Mouse (Mus musculus) heart, embryonic 12.5 days (tissue): ENCODE results near the gene Gm42906. TPM values are rescaled to one million over a fixed set of nuclear protein-coding genes. Genes with fewer than 3 reads are reported as not detected.
A peak's percentile ranks its signal among the peaks of the same experiment; 100 is the strongest.

Experiments used
- ATAC-seq: fragments of 200-750 bp; cut with Nextera tagmentation; 2 replicates; pipeline ENCODE4 v1.8.0; 2017; ENCODE audit warnings: moderate TSS enrichment, moderate library complexity; ENCODE audit not compliant: insufficient number of reproducible peaks, low FRiP score
- H3K27ac ChIP-seq: fragments of 300-500 bp; sonication (generic); 2 replicates; pipeline ENCODE4 v1.5.1; 2016; ENCODE audit warnings: mild to moderate bottlenecking, moderate library complexity; ENCODE audit not compliant: poor library complexity, severe bottlenecking
- H3K27me3 ChIP-seq: fragments of 300-500 bp; sonication (generic); replicated peaks from 2 replicates; pipeline ENCODE4 v1.6.1; 2016; ENCODE audit warnings: mild to moderate bottlenecking, moderate library complexity
- H3K36me3 ChIP-seq: fragments of 300-500 bp; sonication (generic); 2 replicates; pipeline ENCODE4 v1.6.1; 2016; ENCODE audit warnings: mild to moderate bottlenecking, moderate library complexity
- H3K4me1 ChIP-seq: fragments of 300-500 bp; sonication (generic); replicated peaks from 2 replicates; pipeline ENCODE4 v1.6.1; 2016; ENCODE audit warnings: mild to moderate bottlenecking
- H3K4me2 ChIP-seq: fragments of 300-500 bp; sonication (generic); 2 replicates; pipeline ENCODE4 v1.6.1; 2016; ENCODE audit warnings: mild to moderate bottlenecking, moderate library complexity
- H3K4me3 ChIP-seq: fragments of 300-500 bp; sonication (generic); 2 replicates; pipeline ENCODE4 v1.5.1; 2016; ENCODE audit warnings: mild to moderate bottlenecking
- H3K9ac ChIP-seq: fragments of 300-500 bp; sonication (generic); 2 replicates; pipeline ENCODE4 v1.6.1; 2016; ENCODE audit warnings: mild to moderate bottlenecking, moderate library complexity
- H3K9me3 ChIP-seq: fragments of 300-500 bp; sonication (generic); replicated peaks from 2 replicates; pipeline ENCODE4 v1.6.1; 2016; ENCODE audit warnings: mild to moderate bottlenecking, moderate library complexity
- WGBS: fragments of 180-500 bp; shearing (Covaris S2); methylation state at CpG from one replicate; pipeline ENCODE4 v1.1.7; 2016; 5-methylcytosine and 5-hydroxymethylcytosine counted together
- polyA plus RNA-seq: library from polyadenylated mRNA; unstranded; fragments of >200 nt; fragmentation: Nextera tagmentation; extraction: Ambion mirVana; gene quantifications from 2 replicates; pipeline ENCODE4 v1.2.1, GENCODE M21; 2016

Gm42906 gene
- polyA plus RNA-seq = not detected in 2 replicates

GRCm38 (mm10) chr5:151428113-151428756 is at the start of gene Gm42906:
Gm42906 (minus strand) TSS chr5:151428163.
- H3K27ac ChIP-seq = no peak within 1 kb of the TSS
- WGBS = 29% methylated on average over 3 of the region's 3 CpGs

GRCm38 (mm10) chr5:151445695-151446094 is 17.7 kb upstream of the Gm42906 start:
- no peaks in the 10 kb centered on the region for H3K36me3 ChIP-seq
- no peak overlapping the region for H3K4me3 ChIP-seq

More at GRCm38 (mm10) chr5:151428113-151428756, at the start of gene Gm42906:
- no peak within 1 kb of the TSS for H3K4me2 ChIP-seq
- no peaks in the 10 kb centered on the region for H3K27me3 ChIP-seq
- H3K9ac ChIP-seq = no peak within 1 kb of the TSS
- ATAC-seq = no peak
- no peak within 1 kb of the TSS for H3K4me3 ChIP-seq
- peaks cover 10% of the 10 kb centered on the region for H3K4me1 ChIP-seq
- no peaks in the 10 kb centered on the region for H3K36me3 ChIP-seq
- H3K9me3 ChIP-seq = no peaks in the 10 kb centered on the region

GRCm38 (mm10) chr5:151435106-151435505 is 7.1 kb upstream of the Gm42906 start:
- Histone ChIP-seq H3K9me3 (no peaks in the 10 kb centered on the region), H3K36me3 (no peaks in the 10 kb centered on the region)
- ATAC-seq = no peak

More at GRCm38 (mm10) chr5:151445695-151446094, 17.7 kb upstream of the Gm42906 start:
- ATAC-seq = no peak
- Histone ChIP-seq H3K9ac (no peak overlapping the region), H3K4me1 (no peaks in the 10 kb centered on the region), H3K4me2 (no peak overlapping the region), H3K27me3 (no peaks in the 10 kb centered on the region), H3K27ac (no peak overlapping the region), H3K9me3 (no peaks in the 10 kb centered on the region)

GRCm38 (mm10) chr5:151426466-151426865 is 1.5 kb downstream of the Gm42906 start:
- no peaks in the 10 kb centered on the region for H3K9me3 ChIP-seq
- no peak for ATAC-seq
- WGBS = 46% methylated on average over 3 of the region's 3 CpGs

More at GRCm38 (mm10) chr5:151435106-151435505, 7.1 kb upstream of the Gm42906 start:
- Histone ChIP-seq H3K4me1 (no peaks in the 10 kb centered on the region), H3K9ac (no peak overlapping the region), H3K27ac (no peak overlapping the region), H3K27me3 (no peaks in the 10 kb centered on the region), H3K4me3 (no peak overlapping the region), H3K4me2 (no peak overlapping the region)

GRCm38 (mm10) chr5:151422692-151423091 is 5.3 kb downstream of the Gm42906 start:
- Histone ChIP-seq H3K4me2 (no peak overlapping the region), H3K36me3 (no peaks in the 10 kb centered on the region), H3K4me1 (peaks cover 18% of the 10 kb centered on the region), H3K4me3 (no peak overlapping the region), H3K9me3 (no peaks in the 10 kb centered on the region), H3K27ac (no peak overlapping the region), H3K27me3 (no peaks in the 10 kb centered on the region), H3K9ac (no peak overlapping the region)
- WGBS = 84% methylated on average over 6 of the region's 6 CpGs
- ATAC-seq = no peak

More at GRCm38 (mm10) chr5:151426466-151426865, 1.5 kb downstream of the Gm42906 start:
- H3K4me3 ChIP-seq = no peak overlapping the region
- no peaks in the 10 kb centered on the region for H3K27me3 ChIP-seq
- no peaks in the 10 kb centered on the region for H3K36me3 ChIP-seq
- no peak overlapping the region for H3K27ac ChIP-seq
- no peak overlapping the region for H3K4me2 ChIP-seq
- peaks cover 18% of the 10 kb centered on the region for H3K4me1 ChIP-seq
- no peak overlapping the region for H3K9ac ChIP-seq

- no peak overlapping the region for H3K4me2 ChIP-seq
- no peaks in the 10 kb centered on the region for H3K27me3 ChIP-seq
- no peak overlapping the region for H3K4me3 ChIP-seq
- no peaks in the 10 kb centered on the region for H3K9me3 ChIP-seq
- 41% methylated on average over 7 of the region's 7 CpGs for WGBS
- H3K36me3 ChIP-seq = no peaks in the 10 kb centered on the region
- peaks cover 12% of the 10 kb centered on the region for H3K4me1 ChIP-seq
- H3K9ac ChIP-seq = no peak overlapping the region
- H3K27ac ChIP-seq = no peak overlapping the region
- ATAC-seq = no peak
Measured at GRCm38 (mm10) chr5:151421859-151422258, 6.1 kb downstream of the Gm42906 start.

- H3K4me3 ChIP-seq = no peak overlapping the region
- ATAC-seq = peak; percentile 49; the same call in 1 of the 2 replicates
- no peaks in the 10 kb centered on the region for H3K9me3 ChIP-seq
- WGBS = 56% methylated on average over 2 of the region's 2 CpGs
- H3K27ac ChIP-seq = no peak overlapping the region
- no peak overlapping the region for H3K9ac ChIP-seq
- no peaks in the 10 kb centered on the region for H3K27me3 ChIP-seq
- peaks cover 10% of the 10 kb centered on the region for H3K4me1 ChIP-seq
- no peaks in the 10 kb centered on the region for H3K36me3 ChIP-seq
- H3K4me2 ChIP-seq = no peak overlapping the region
Measured at GRCm38 (mm10) chr5:151418551-151418950, 9.4 kb downstream of the Gm42906 start.

- Histone ChIP-seq H3K36me3 (no peaks in the 10 kb centered on the region), H3K9me3 (no peaks in the 10 kb centered on the region), H3K27ac (no peak overlapping the region), H3K9ac (no peak overlapping the region), H3K4me1 (peaks cover 19% of the 10 kb centered on the region), H3K4me3 (no peak overlapping the region), H3K27me3 (no peaks in the 10 kb centered on the region), H3K4me2 (no peak overlapping the region)
- ATAC-seq = no peak
- WGBS = 62% methylated on average over 2 of the region's 2 CpGs
Measured at GRCm38 (mm10) chr5:151417421-151418038, 10.4 kb downstream of the Gm42906 start.

GRCm38 (mm10) chr5:151416988-151417387 is 11.0 kb downstream of the Gm42906 start:
- Histone ChIP-seq H3K27me3 (no peaks in the 10 kb centered on the region), H3K4me3 (no peak overlapping the region)
- ATAC-seq = no peak

GRCm38 (mm10) chr5:151413617-151414016 is 14.3 kb downstream of the Gm42906 start:
- Histone ChIP-seq H3K4me3 (no peak overlapping the region), H3K27me3 (no peaks in the 10 kb centered on the region), H3K4me1 (peaks cover 16% of the 10 kb centered on the region), H3K4me2 (no peak overlapping the region), H3K9me3 (no peaks in the 10 kb centered on the region), H3K9ac (no peak overlapping the region), H3K36me3 (no peaks in the 10 kb centered on the region), H3K27ac (no peak overlapping the region)
- no peak for ATAC-seq
- 19% methylated on average over 3 of the region's 3 CpGs for WGBS

More at GRCm38 (mm10) chr5:151416988-151417387, 11.0 kb downstream of the Gm42906 start:
- no peak overlapping the region for H3K27ac ChIP-seq
- no peak overlapping the region for H3K4me2 ChIP-seq
- H3K4me1 ChIP-seq = peaks cover 18% of the 10 kb centered on the region
- H3K9ac ChIP-seq = no peak overlapping the region
- no peaks in the 10 kb centered on the region for H3K36me3 ChIP-seq
- H3K9me3 ChIP-seq = no peaks in the 10 kb centered on the region
- 5% methylated on average over 1 of the region's 1 CpGs for WGBS

GRCm38 (mm10) chr5:151412666-151413463 is 15.1 kb downstream of the Gm42906 start:
- Histone ChIP-seq H3K9me3 (no peaks in the 10 kb centered on the region), H3K27me3 (no peaks in the 10 kb centered on the region), H3K4me1 (peaks cover 16% of the 10 kb centered on the region), H3K36me3 (no peaks in the 10 kb centered on the region), H3K27ac (no peak overlapping the region), H3K9ac (no peak overlapping the region), H3K4me2 (peak overlapping the region; percentile 26; the same call in 1 of the 2 replicates), H3K4me3 (no peak overlapping the region)
- peak; percentile 63 for ATAC-seq
- 43% methylated on average over 11 of the region's 11 CpGs for WGBS
